Mouse (Mus musculus) bone marrow, adult 2 months (tissue): Measurements from ENCODE around the gene Tead1.

Experiments
- CTCF ChIP-seq: fragments of 200-500 bp; IDR thresholded peaks from 2 replicates; pipeline ENCODE4 v1.5.1; 2011; ENCODE audit warnings: low read length, control low read depth; ENCODE audit not compliant: control insufficient read depth, insufficient read depth
- POLR2A ChIP-seq: fragments of 200-500 bp; IDR thresholded peaks from 2 replicates; pipeline ENCODE4 v1.6.1; 2011; ENCODE audit warnings: low read depth, mild to moderate bottlenecking, control low read depth, low read length, borderline replicate concordance; ENCODE audit not compliant: control insufficient read depth

DNA sequence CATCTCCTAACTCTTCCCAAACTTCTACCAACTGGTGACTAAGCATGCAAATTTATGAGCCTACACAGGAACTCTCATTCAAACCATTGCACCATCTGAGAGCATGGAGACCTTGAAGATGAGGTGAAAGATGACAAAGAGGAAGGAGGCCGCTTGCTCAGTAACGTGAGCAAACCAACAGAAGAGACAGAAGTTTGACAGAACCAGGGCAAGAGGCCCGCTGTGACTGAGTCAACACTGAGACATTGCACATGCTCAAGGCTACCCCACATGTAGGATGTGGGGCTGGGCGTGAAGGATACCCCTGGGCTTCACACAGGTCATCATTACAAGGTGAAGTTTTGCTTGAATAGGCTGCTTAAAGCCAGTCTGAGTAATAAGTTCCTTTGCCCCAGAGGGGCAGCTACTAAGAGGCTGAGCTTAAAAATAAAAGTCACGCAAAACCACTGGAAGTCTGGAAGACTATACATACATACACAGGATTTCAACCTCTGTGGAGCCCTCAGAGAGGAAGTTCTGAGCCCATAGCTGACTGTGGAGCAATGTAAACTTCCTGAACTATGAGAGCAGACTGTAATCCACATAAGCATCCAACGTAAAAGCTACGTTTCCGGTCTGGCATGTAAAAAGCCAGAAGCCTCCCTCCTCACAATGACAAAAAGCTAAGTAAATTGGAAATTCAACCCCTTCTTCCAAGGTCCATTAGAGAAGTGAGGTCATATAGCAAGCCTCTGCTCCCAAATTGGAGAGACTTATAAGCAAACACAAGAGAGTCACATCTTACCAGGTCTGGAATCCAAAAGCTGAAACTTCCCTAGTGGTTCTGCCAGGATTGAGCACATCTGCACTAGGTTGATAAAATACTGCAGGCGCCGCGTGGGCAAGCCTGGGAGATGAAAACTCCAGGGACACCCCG is 16.5 kb upstream of the Tead1 start:
- TF ChIP-seq POLR2A (no peak), CTCF (no peak)
